Mouse (Mus musculus) mesoderm, embryonic 11.5 days (tissue): ENCODE measurements at regions not wholly inside any gene's neighbourhood (a gene's known extent, or its start where the extent isn't known, plus 50 kb on each side); places are given as distances from the start of the nearest gene placed in this dataset.

Experiments used
- DNase-seq: peaks from one replicate; pipeline ENCODE4 v3.0.0-alpha.2; 2012; ENCODE audit warnings: low read depth, low spot score

GRCm38 (mm10) chr17:63003911-63004310 is 122.8 kb upstream of the Efna5 start:
- DNase-seq: no peak

DNA sequence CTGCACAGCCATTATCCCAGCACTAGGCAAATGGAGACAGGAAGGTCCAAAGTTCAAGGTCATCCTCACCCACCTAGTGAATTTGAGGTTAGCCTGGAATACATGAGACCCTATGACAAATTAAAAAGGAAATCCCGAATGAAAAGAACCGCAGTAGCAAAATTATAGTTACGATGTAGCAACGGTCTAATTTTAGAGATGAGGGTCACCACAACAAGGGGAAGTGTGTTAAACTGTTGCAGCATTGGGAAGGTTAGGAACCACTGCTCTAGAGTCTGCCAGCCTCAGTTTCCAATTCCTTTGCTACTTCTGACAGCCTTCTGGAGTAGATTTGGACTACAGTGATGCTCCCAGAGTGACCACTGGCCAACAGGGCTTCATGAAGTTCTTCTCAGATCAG is 121.6 kb upstream of the Efna5 start:
- no peak for DNase-seq

- DNase-seq: no peak
Measured at GRCm38 (mm10) chr17:63001898-63002297, 120.8 kb upstream of the Efna5 start.

DNA sequence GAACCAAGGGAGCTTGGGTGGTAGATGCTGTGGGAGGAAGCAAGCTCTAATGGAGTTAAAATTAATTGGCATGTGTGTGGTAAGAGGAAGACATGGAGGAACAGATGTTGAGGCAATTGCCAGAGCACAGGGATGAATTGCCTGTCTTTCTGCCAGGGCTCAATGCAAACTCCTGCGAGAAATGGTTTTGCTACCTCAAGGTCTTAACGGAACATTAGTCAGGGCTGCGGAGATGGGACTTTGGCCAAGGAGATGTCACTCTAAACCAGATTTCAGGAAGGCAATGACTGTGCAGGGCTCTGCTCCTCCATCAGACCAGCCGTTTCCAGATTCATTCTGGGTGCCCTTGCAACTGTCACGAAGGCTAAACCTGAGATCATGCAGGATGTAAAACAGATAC is 116.6 kb upstream of the Efna5 start:
- DNase-seq: no peak

DNA sequence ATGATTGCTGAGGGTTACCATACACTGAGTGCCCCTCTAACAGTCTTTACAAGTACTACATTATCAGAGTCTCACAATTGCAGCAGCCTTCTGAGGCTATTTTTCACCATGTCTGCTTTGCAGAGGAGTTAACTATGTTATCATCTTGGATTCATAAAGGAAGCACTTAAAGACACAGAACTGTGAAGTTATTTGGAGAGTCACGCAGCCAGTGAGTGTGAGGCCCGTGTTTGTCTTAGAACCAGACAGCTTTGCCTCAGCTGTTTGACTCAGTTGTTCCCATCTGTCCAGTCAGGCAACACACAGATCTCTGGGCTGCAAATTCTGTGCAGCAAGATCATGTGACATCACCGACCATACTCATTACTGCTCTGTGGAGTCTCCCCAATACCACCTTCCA is 114.2 kb upstream of the Efna5 start:
- no peak for DNase-seq

DNA sequence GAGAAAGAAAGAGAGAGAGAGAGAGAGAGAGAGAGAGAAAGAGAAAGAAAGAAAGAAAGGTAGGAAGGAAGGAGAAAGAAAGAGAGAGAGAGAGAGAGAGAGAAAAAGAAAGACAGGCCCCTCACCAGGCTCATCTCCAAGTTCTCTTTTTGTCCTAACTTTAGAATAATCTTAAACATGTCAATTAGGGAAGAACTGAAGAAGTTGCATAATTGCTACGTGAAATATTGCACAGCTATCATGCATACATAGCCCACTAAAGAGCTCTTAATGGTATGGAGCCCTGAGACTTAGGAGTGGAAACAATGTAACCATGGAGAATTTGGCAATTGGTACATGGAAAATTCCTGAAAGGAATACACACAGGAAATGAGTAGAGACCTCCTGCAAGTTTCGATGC is 111.9 kb upstream of the Efna5 start:
- DNase-seq: no peak

GRCm38 (mm10) chr17:62986304-62986703 is 105.2 kb upstream of the Efna5 start:
- no peak for DNase-seq

- DNase-seq: peak; percentile 58
Measured at GRCm38 (mm10) chr17:62980337-62980736, 99.2 kb upstream of the Efna5 start.

- DNase-seq: peak; percentile 45
Measured at GRCm38 (mm10) chr17:62977561-62977960, 96.4 kb upstream of the Efna5 start.

GRCm38 (mm10) chr17:62977136-62977535 is 96.0 kb upstream of the Efna5 start:
- DNase-seq: no peak

- DNase-seq: no peak
Measured at GRCm38 (mm10) chr17:62974627-62975279, 93.6 kb upstream of the Efna5 start.

DNA sequence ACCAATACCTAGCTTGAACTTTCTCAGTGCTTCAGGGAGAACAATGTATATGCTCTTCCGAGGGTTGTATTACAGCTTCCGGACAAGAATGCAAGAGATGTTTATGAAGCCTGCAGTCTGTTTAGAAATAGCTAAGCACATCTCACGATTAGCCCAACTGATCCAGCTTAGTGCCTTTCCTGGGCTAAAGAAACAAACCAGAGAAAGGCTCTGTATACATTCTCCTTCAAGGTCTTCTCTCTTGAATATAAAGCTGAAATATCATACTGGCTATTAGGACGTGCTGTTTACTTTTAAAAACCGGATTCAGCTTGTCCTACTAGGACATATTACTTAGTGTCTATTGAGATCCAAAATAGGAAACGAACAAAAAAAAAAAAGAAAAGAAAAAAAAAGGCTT is 87.9 kb upstream of the Efna5 start:
- no peak for DNase-seq

GRCm38 (mm10) chr17:62963824-62964223 is 82.7 kb upstream of the Efna5 start:
- DNase-seq: no peak

GRCm38 (mm10) chr17:62962292-62962618 is 81.1 kb upstream of the Efna5 start:
- DNase-seq: no peak

GRCm38 (mm10) chr17:62961596-62962291 is 80.6 kb upstream of the Efna5 start:
- no peak for DNase-seq

DNA sequence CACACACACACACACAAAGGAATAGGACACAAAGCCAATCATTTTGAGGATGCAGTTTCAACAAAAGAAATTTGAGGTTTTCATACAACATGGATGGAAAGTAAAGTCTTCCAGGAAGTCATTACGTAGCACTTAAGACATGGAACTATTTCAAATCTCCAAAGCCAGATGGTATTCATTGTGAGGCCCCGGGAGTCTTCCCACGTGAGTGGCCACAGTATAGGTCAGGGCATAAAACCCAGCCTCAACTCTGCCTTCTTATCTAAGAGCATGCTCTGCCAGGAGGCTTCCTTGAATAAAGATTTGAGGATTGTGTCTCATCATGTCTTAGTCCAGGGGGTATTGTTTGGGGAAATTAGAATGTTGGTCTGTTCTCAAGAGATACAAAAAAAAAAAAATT is 78.0 kb upstream of the Efna5 start:
- no peak for DNase-seq

DNA sequence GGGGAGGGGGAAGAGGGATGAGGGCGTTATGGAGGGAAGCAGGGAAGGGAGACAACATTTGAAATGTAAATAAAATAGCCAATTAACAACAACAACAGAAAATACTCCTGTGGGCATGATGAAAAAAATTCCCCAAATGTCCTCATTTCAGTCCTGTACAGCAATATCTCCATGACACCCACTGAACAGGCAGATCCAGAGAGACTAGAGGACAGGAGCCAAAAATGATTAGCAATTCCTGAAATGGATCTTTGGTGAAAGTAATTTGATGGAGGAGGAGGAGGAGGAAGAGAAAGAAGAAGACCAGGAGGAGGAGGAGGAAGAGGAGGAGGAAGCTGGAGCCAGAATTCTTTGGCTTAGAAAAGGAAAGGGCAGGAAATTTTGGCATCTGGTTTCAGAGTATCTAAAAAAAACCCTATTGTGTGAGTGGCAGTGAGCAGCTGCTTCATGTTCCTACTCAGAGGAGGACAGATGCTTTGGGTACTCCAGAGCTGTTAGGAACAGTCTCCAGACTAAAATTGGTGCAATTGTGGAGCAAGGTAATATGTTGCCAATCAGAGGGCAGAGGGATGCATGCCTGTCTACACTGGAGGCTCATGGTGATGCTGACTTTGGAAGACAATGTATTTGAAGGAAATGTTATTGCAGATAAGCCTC is 66.5 kb upstream of the Efna5 start:
- DNase-seq: no peak

GRCm38 (mm10) chr17:62940573-62941252 is 59.6 kb upstream of the Efna5 start:
- no peak for DNase-seq

GRCm38 (mm10) chr17:62939930-62940572 is 58.9 kb upstream of the Efna5 start:
- DNase-seq: no peak

GRCm38 (mm10) chr17:62939171-62939570 is 58.1 kb upstream of the Efna5 start:
- DNase-seq: no peak
